Mouse (Mus musculus): ENCODE results near the gene Tlk2.
"Not testable (repeated sequence)": the region's sequence is repeated elsewhere in the genome, so short reads cannot be mapped to it uniquely, and the experiment has no call there.

The Tlk2 gene

GRCm38 (mm10) chr11:105178516-105178915, at the start of gene Tlk2:
TSS of gene Tlk2 (plus strand) at chr11:105178807.
- DNase-seq (ENCODE audit: low spot score): no peak

- no peak for DNase-seq (ENCODE audit: low spot score)
These were observed 42.9 kb upstream of the Tlk2 start for GRCm38 (mm10) chr11:105135692-105136091.

GRCm38 (mm10) chr11:105137255-105137654, 41.4 kb upstream of the Tlk2 start:
- not testable (repeated sequence) for DNase-seq (ENCODE audit: low spot score)

GRCm38 (mm10) chr11:105140512-105140911, 38.1 kb upstream of the Tlk2 start:
- DNase-seq (ENCODE audit: low spot score): not testable (repeated sequence)

- no peak for DNase-seq (ENCODE audit: low spot score)
These were observed 37.5 kb upstream of the Tlk2 start for GRCm38 (mm10) chr11:105141115-105141514.

- DNase-seq (ENCODE audit: low spot score): no peak
These were observed 35.0 kb upstream of the Tlk2 start for GRCm38 (mm10) chr11:105143564-105143963.

GRCm38 (mm10) chr11:105144084-105144483, 34.5 kb upstream of the Tlk2 start:
- DNase-seq (ENCODE audit: low spot score): no peak

GRCm38 (mm10) chr11:105144508-105145210, 33.9 kb upstream of the Tlk2 start:
- DNase-seq (ENCODE audit: low spot score): no peak

- no peak for DNase-seq (ENCODE audit: low spot score)
These were observed 33.4 kb upstream of the Tlk2 start for GRCm38 (mm10) chr11:105145211-105145610.

GRCm38 (mm10) chr11:105146593-105146992, 32.0 kb upstream of the Tlk2 start, which contains the start of gene Gm10842:
TSS of gene Gm10842 (plus strand) at chr11:105146893.
- DNase-seq (ENCODE audit: low spot score): no peak

- no peak for DNase-seq (ENCODE audit: low spot score)
These were observed 29.3 kb upstream of the Tlk2 start for GRCm38 (mm10) chr11:105149353-105149752.

GRCm38 (mm10) chr11:105149766-105150165, 28.8 kb upstream of the Tlk2 start:
- DNase-seq (ENCODE audit: low spot score): no peak

GRCm38 (mm10) chr11:105150691-105151090, 27.9 kb upstream of the Tlk2 start:
- DNase-seq (ENCODE audit: low spot score): no peak

- peak; percentile 8 for DNase-seq (ENCODE audit: low spot score)
These were observed 27.2 kb upstream of the Tlk2 start for GRCm38 (mm10) chr11:105151226-105152016.

GRCm38 (mm10) chr11:105152017-105152300, 26.6 kb upstream of the Tlk2 start:
- DNase-seq (ENCODE audit: low spot score): no peak

- DNase-seq (ENCODE audit: low spot score): no peak
These were observed 26.2 kb upstream of the Tlk2 start for GRCm38 (mm10) chr11:105152357-105152899.

GRCm38 (mm10) chr11:105153068-105153833, 25.4 kb upstream of the Tlk2 start:
- DNase-seq (ENCODE audit: low spot score): peak; percentile 53

GRCm38 (mm10) chr11:105155915-105156314, 22.7 kb upstream of the Tlk2 start:
- no peak for DNase-seq (ENCODE audit: low spot score)

- DNase-seq (ENCODE audit: low spot score): no peak
These were observed 21.8 kb upstream of the Tlk2 start for GRCm38 (mm10) chr11:105156748-105157267.

- DNase-seq (ENCODE audit: low spot score): no peak
These were observed 20.6 kb upstream of the Tlk2 start for GRCm38 (mm10) chr11:105158047-105158446.

GRCm38 (mm10) chr11:105159673-105160360, 18.8 kb upstream of the Tlk2 start:
- no peak for DNase-seq (ENCODE audit: low spot score)

GRCm38 (mm10) chr11:105161411-105161810, 17.2 kb upstream of the Tlk2 start:
- DNase-seq (ENCODE audit: low spot score): no peak
